Mouse (Mus musculus): ENCODE data around the gene Specc1.

The Specc1 gene

GRCm38 (mm10) chr11:62015071-62015654 lies 58.6 kb downstream of the Specc1 start:
- DNase-seq (ENCODE audit: low read depth, low spot score), result no peak

- DNase-seq (ENCODE audit: low read depth, low spot score), result no peak
Measured at GRCm38 (mm10) chr11:62016985-62017384, 60.4 kb downstream of the Specc1 start.

DNA sequence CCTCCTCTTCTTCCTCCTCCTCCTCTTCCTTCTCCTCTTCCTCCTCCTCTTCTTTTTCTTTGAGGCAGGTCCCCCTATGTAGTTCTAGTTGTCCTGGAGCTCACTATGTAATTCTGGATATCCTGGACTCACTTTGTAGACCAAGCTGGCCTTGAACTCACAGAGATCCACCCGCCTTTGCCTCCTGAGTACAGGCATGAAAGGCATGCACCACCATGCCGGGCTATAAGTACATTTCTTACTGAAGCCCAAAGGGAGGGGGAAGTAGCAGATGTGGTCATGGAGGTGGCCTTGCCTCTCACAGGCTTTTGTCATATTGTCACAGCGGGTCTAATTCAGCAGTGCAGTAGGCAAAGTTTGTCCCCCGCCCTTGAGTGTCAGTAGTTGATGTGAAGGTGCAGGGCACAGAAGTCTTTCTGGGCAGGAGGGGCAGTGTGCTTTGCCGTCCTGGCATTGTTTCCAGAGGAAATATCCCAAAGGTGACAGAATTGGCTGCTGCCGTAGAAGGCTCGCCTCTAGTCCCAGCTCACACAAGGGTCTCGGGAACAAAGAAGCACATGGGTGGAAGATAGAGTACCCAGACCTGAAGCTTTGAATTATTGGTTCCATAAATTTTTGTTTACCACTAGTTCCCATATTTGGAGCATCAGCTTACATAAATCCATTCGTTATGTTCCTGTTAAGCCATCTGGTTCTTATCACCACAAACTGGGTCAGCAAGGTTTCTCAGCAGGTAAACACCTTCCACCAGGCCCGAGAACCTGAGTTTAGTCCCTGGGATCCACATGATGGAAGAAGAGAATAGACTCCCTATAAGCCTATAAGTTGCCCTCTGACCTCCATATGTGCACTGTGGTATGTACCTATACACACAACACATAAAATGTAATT lies 62.0 kb downstream of the Specc1 start:
- DNase-seq (ENCODE audit: low read depth, low spot score), result no peak

DNA sequence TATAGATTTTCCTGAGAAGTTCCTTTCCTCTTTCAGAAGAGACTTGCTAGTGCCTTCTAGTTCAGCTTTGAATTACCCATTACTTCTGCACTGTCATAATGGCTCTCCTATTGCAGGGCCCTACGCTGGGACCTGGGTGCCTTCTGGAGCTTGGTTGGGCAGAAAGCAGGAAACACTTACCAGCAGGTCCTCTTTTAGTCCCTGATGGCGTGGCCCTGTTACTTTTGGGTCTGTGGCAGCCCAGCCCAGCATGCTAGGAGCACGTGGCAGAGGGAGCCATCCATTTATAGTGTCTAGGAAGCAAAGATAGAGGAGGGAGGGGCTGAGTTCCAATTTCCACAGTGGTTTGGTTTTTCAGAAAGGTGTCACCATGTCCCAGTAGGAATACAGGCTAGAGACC lies 63.3 kb downstream of the Specc1 start:
- DNase-seq (ENCODE audit: low read depth, low spot score), result no peak

GRCm38 (mm10) chr11:62020898-62021297 lies 64.3 kb downstream of the Specc1 start:
- DNase-seq (ENCODE audit: low read depth, low spot score), result no peak

GRCm38 (mm10) chr11:62022105-62022504 lies 65.5 kb downstream of the Specc1 start:
- DNase-seq (ENCODE audit: low read depth, low spot score), result no peak

GRCm38 (mm10) chr11:62022718-62023493 lies 66.3 kb downstream of the Specc1 start:
- no peak for DNase-seq (ENCODE audit: low read depth, low spot score)

DNA sequence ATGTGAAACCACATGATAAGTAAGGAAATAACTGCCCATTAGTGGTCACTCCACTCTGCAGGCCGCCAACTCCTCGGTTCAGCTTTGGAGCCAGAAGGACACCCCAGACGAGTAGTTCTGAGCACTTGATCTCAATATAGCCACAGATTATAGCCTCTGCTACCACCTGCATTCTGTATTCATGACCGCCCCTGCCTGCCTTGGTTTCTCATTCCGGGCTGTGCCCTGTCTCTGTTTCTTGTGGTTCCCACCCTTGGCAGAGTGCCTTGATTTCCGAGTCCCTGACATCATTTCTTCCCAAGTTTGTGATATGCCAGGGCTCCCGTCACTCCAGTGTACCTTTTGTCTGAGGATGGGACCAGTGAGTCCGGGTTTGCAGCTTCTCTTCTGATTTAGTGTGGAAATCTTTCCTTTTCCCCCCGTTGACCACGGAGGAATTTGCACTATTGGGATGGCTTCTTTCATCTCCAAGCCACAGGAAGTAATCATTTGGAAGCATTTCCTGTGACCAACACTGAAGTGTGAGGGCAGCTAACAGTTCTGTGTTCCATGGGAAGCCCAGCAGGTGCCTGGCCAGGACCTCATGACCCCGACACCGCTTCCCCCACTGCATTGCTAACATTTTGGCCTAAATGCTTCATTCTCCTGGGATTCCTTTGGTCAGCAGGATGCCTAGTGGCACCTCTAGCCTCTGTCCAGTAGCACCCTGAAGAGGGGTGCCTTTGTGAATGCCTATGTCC lies 67.1 kb downstream of the Specc1 start:
- no peak for DNase-seq (ENCODE audit: low read depth, low spot score)

GRCm38 (mm10) chr11:62024234-62024601 lies 67.7 kb downstream of the Specc1 start:
- DNase-seq (ENCODE audit: low read depth, low spot score), result peak; percentile 26

GRCm38 (mm10) chr11:62024952-62025351 lies 68.4 kb downstream of the Specc1 start:
- no peak for DNase-seq (ENCODE audit: low read depth, low spot score)

DNA sequence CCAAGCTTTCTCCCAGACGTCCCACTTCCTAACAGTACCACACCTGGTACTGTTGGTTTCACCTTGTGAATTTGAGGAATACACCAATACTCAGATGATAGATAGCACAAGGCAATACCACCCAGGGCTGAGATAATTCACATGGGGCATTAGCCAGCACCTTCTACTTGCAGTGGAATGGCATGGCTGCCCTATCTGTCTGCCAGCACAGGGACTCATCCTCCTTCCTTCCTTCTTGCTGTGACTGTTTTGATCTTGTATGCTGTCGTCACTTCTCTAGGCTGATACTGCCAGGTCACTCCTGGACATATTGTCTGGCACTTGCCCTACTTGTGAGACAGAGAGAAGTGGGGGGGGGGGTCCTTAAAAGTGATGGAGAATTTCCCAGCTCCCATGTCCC lies 69.2 kb downstream of the Specc1 start:
- DNase-seq (ENCODE audit: low read depth, low spot score), result no peak

- no peak for DNase-seq (ENCODE audit: low read depth, low spot score)
Measured at GRCm38 (mm10) chr11:62026345-62026815, 69.8 kb downstream of the Specc1 start.

GRCm38 (mm10) chr11:62027271-62027670 lies 70.7 kb downstream of the Specc1 start:
- no peak for DNase-seq (ENCODE audit: low read depth, low spot score)

- DNase-seq (ENCODE audit: low read depth, low spot score), result no peak
Measured at GRCm38 (mm10) chr11:62027705-62028104, 71.1 kb downstream of the Specc1 start.

GRCm38 (mm10) chr11:62029171-62029570 lies 72.6 kb downstream of the Specc1 start:
- DNase-seq (ENCODE audit: low read depth, low spot score), result no peak

- DNase-seq (ENCODE audit: low read depth, low spot score), result no peak
Measured at GRCm38 (mm10) chr11:62034564-62034963, 78.0 kb downstream of the Specc1 start.

DNA sequence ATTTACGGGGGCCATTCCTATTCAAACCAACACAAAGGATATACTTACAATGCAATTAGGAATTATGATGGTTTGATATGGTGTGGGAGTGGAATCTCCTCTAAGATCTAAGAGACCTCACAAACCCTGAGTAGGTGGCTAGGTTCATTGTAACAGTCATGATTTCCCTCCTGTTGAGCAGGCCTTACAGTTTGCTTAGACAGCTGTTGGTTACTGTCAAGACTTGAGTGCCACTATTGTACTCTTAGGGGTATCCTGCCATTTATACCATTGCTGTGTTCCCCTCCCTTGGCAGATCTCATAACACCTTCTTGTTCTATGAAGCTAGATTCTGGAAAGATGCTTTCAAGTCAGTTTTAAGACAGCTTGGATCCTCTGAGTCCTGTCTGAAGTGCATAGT lies 78.7 kb downstream of the Specc1 start:
- no peak for DNase-seq (ENCODE audit: low read depth, low spot score)

GRCm38 (mm10) chr11:62040122-62040521 lies 83.6 kb downstream of the Specc1 start:
- no peak for DNase-seq (ENCODE audit: low read depth, low spot score)

DNA sequence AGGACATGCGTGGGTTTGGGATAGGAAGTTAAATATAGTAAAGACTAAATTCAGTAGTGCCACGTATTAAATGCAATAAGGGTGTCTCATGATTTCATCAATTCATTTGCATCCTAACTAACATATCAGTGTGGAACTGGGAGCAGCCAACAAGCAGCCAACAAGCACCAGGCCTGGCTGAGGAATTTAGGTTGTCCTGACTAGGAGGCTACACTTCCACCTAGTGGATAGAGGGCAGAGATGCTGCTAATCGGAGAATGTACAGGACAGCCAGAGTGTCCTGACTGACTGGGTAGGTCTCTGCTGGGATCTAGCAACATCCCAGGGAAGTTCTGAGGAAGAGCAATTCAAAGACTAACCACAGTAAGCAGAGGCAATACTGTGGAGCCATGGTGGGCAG lies 88.1 kb downstream of the Specc1 start:
- DNase-seq (ENCODE audit: low read depth, low spot score), result no peak

DNA sequence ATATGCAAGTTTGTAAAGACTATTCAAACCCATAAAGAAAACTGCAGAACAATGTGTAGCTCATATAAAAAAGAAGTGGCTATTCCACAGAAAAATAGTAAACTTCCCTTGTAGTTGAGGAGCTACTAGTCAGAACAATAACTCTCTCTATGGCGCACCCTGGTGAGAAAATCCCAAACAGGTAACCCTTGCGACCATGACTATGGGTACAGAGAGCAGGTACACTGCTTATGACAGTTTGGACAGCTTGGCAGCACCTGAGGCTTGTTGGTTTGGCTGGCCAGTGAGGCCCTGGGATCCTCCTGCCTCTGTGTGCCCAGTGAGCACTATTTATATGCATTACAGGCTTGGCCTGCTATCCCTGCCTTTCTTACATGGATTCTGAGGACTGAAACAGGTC lies 89.4 kb downstream of the Specc1 start:
- no peak for DNase-seq (ENCODE audit: low read depth, low spot score)

- peak; percentile 43 for DNase-seq (ENCODE audit: low read depth, low spot score)
Measured at GRCm38 (mm10) chr11:62047817-62048640, 91.5 kb downstream of the Specc1 start.

All from skeletal muscle tissue, adult 2 months (tissue).